ENCODE assay signal across 12 mouse cellular contexts in the genomic region with DNA sequence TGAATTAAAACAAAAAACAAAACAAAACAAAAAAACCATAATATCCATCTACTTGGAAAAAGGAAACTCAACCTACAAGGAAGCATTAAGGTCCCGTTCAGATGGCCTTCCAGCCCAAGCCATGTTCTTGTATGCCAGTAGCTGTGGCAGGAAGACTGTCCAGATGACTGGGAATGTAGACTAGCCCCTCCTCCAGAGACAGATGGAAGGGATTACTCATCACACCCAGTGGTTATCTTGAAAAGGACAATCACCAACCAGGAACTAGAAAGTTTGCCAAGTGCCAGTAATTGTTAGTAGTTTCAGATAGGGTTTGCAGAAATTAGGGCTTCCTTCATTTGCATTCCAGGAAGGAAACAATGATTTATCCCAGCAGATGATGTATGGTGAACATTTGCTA. TPM values are rescaled to one million over a fixed set of nuclear protein-coding genes. Genes with fewer than 3 reads are reported as not detected.
DNase-seq lines count a peak whose midpoint lies in the region; ATAC-seq and TF ChIP-seq lines count a peak whose summit lies in the region.
"Had no signal": no experiment of that assay in that cellular context is flagged by ENCODE, and none has a peak within 500 bp of the region (broad histone marks: within the 10 kb centered on the region; RNA-seq: fewer than 3 reads in every experiment).

No protein-coding gene starts in this region.

- no peak for TF ChIP-seq CTCF in lung, embryonic 14.5 days (IDR thresholded peaks at IDR 0.05; ENCODE audit: low read depth)

- ATAC-seq in lung, embryonic 14.5 days (ENCODE audit: insufficient read depth) = peak; percentile 91
- no peak for ATAC-seq in forebrain, embryonic 11.5 days (replicated peaks; ENCODE audit: low FRiP score)
- no peak for ATAC-seq in midbrain, embryonic 14.5 days (ENCODE audit: low FRiP score, low TSS enrichment)

- H3K27me3 ChIP-seq in lung, embryonic 14.5 days (ENCODE audit: insufficient read depth, low read length) = no peaks in the 10 kb centered on the region
- H3K27me3 ChIP-seq in forebrain, embryonic 11.5 days (ENCODE audit: control insufficient read depth, insufficient read depth, low read length) = no peaks in the 10 kb centered on the region
- no peaks in the 10 kb centered on the region for H3K27me3 ChIP-seq in midbrain, embryonic 14.5 days (ENCODE audit: control insufficient read depth, insufficient read depth, low read length)
- H3K27me3 ChIP-seq: embryonic facial prominence, embryonic 15.5 days; hindbrain, embryonic 15.5 days had no signal

- H3K36me3 ChIP-seq in lung, embryonic 14.5 days (ENCODE audit: insufficient read depth) = no peaks in the 10 kb centered on the region
- no peaks in the 10 kb centered on the region for H3K36me3 ChIP-seq in forebrain, embryonic 11.5 days (ENCODE audit: control insufficient read depth, insufficient read depth, low read length)
- no peaks in the 10 kb centered on the region for H3K36me3 ChIP-seq in midbrain, embryonic 14.5 days (ENCODE audit: control insufficient read depth, insufficient read depth, low read length)
- H3K36me3 ChIP-seq: embryonic facial prominence, embryonic 15.5 days; hindbrain, embryonic 15.5 days had no signal

- H3K4me1 ChIP-seq in lung, embryonic 14.5 days (ENCODE audit: insufficient read depth) = no peaks in the 10 kb centered on the region
- H3K4me1 ChIP-seq in forebrain, embryonic 11.5 days (replicated peaks; ENCODE audit: control insufficient read depth, insufficient read depth, low read length) = no peaks in the 10 kb centered on the region
- no peaks in the 10 kb centered on the region for H3K4me1 ChIP-seq in midbrain, embryonic 14.5 days (ENCODE audit: control insufficient read depth, insufficient read depth, low read length)
- H3K4me1 ChIP-seq: hindbrain, embryonic 15.5 days had no signal

- H3K27ac ChIP-seq in lung, embryonic 14.5 days (ENCODE audit: low read depth) = no peak overlapping the region
- H3K27ac ChIP-seq in forebrain, embryonic 11.5 days (ENCODE audit: low read depth, low read length) = no peak overlapping the region
- H3K27ac ChIP-seq in midbrain, embryonic 14.5 days (replicated peaks; ENCODE audit: low read depth, low read length) = no peak overlapping the region
- H3K27ac ChIP-seq: embryonic facial prominence, embryonic 15.5 days; hindbrain, embryonic 15.5 days had no signal

- no peak overlapping the region for H3K4me3 ChIP-seq in lung, embryonic 14.5 days (ENCODE audit: low read depth, low read length)
- H3K4me3 ChIP-seq in forebrain, embryonic 11.5 days (ENCODE audit: low read depth, low read length) = no peak overlapping the region
- no peak overlapping the region for H3K4me3 ChIP-seq in midbrain, embryonic 14.5 days (replicated peaks; ENCODE audit: low read depth, low read length)
- H3K4me3 ChIP-seq: embryonic facial prominence, embryonic 15.5 days; hindbrain, embryonic 15.5 days had no signal

- DNase-seq in heart, adult 8-10 months (ENCODE audit: low spot score) = peak; percentile 12
- no peak for DNase-seq in heart, postnatal 25 days (ENCODE audit: low spot score)
- DNase-seq in 416B (ENCODE audit: low read depth) = peak; percentile 20
- peak; percentile 5 for DNase-seq in adrenal gland, adult 8-10 months
- peak; percentile 71 for DNase-seq in lung, embryonic 14.5 days
- DNase-seq in gastrocnemius, adult 8-10 months (ENCODE audit: low spot score in 2 of 2) = no peak
- DNase-seq in forebrain, embryonic 11.5 days (ENCODE audit: low spot score) = no peak
- no peak for DNase-seq in midbrain, embryonic 14.5 days
- DNase-seq: gastrocnemius, postnatal 36 days had no signal

- H3K4me2 ChIP-seq in lung, embryonic 14.5 days = no peak overlapping the region
- no peak overlapping the region for H3K4me2 ChIP-seq in forebrain, embryonic 11.5 days (ENCODE audit: low read depth, low read length, severe bottlenecking)
- H3K4me2 ChIP-seq in midbrain, embryonic 14.5 days (ENCODE audit: low read length) = no peak overlapping the region
- H3K4me2 ChIP-seq: embryonic facial prominence, embryonic 15.5 days; hindbrain, embryonic 15.5 days had no signal

- no peaks in the 10 kb centered on the region for H3K9me3 ChIP-seq in lung, embryonic 14.5 days (ENCODE audit: low read depth, low read length)
- H3K9me3 ChIP-seq in forebrain, embryonic 11.5 days (ENCODE audit: control insufficient read depth, low read length) = no peaks in the 10 kb centered on the region
- H3K9me3 ChIP-seq in midbrain, embryonic 14.5 days (ENCODE audit: control insufficient read depth, low read length) = no peaks in the 10 kb centered on the region
- H3K9me3 ChIP-seq: embryonic facial prominence, embryonic 15.5 days; hindbrain, embryonic 15.5 days had no signal

- H3K9ac ChIP-seq in lung, embryonic 14.5 days = no peak overlapping the region
- H3K9ac ChIP-seq in forebrain, embryonic 11.5 days (ENCODE audit: low read length) = no peak overlapping the region
- H3K9ac ChIP-seq in midbrain, embryonic 14.5 days (replicated peaks; ENCODE audit: low read length) = no peak overlapping the region
- H3K9ac ChIP-seq: embryonic facial prominence, embryonic 15.5 days; hindbrain, embryonic 15.5 days had no signal

- intact Hi-C loops in heart, postnatal 25 days (cut with DNase I) = no loop called here

- 30% methylated on average over 1 of the region's 1 CpGs for WGBS in lung, embryonic 14.5 days
- 84% methylated on average over 1 of the region's 1 CpGs for WGBS in forebrain, embryonic 11.5 days
- 74% methylated on average over 1 of the region's 1 CpGs for WGBS in midbrain, embryonic 14.5 days

RNA-seq across cellular contexts. Expression of gene Atp10b, which starts 33.1 kb away (rescaled TPM):
- under 1 TPM in 2 of 4 experiments, not detected in 2; 0.03 TPM for total RNA-seq in heart, adult 8-10 months (2022)
- total RNA-seq in heart, postnatal 25 days (2021) = not detected
- total RNA-seq in adrenal gland, adult 8-10 months (2022) = under 1 TPM; 0.03 to 0.10 (median 0.06) TPM
- polyA plus RNA-seq in lung, embryonic 14.5 days (2014; fragmentation: Nextera tagmentation; extraction: Ambion mirVana) = 0.16 and 0.46 TPM in 2 replicates
- total RNA-seq in gastrocnemius, adult 8-10 months (2022) = not detected
- 0.25 and 0.29 TPM in 2 replicates for polyA plus RNA-seq in forebrain, embryonic 11.5 days (2014; fragmentation: Nextera tagmentation; extraction: Ambion mirVana)
- polyA plus RNA-seq in midbrain, embryonic 14.5 days (2014; fragmentation: Nextera tagmentation; extraction: Ambion mirVana) = 0.23 and 0.29 TPM in 2 replicates
- total RNA-seq: gastrocnemius, postnatal 36 days; megakaryocyte, adult 5-6 weeks had no signal

Comparison
In these comparisons a context has a peak if more than half of its experiments do, and no peak if none do; other contexts are left out.
1. DNase-seq: peak in heart, adult 8-10 months (single experiment), 416B (single experiment), adrenal gland, adult 8-10 months (single experiment) and lung, embryonic 14.5 days (single experiment); none in heart, postnatal 25 days (single experiment), gastrocnemius, adult 8-10 months (0 of 2), forebrain, embryonic 11.5 days (single experiment) and midbrain, embryonic 14.5 days (single experiment).